Mouse (Mus musculus) stomach, postnatal 0 days (tissue): ENCODE results near the gene Atpif1.

Experiments
- CTCF ChIP-seq: IDR thresholded peaks from 2 replicates; pipeline ENCODE4 v1.5.1; 2016; ENCODE audit warnings: antibody characterized with exemption, low read depth, mild to moderate bottlenecking, moderate library complexity
- EP300 ChIP-seq: optimal IDR thresholded peaks from 2 replicates; pipeline ENCODE3; 2016; ENCODE audit warnings: antibody characterized with exemption

- TF ChIP-seq CTCF, result peak; percentile 5; the same call in 1 of the 2 replicates
- no peak for TF ChIP-seq EP300
Measured at GRCm38 (mm10) chr4:132563965-132564364, 30.5 kb upstream of the Atpif1 start, which contains the start of gene Ptafr.
